Mouse (Mus musculus) myocyte (in vitro differentiated cells): ENCODE measurements around the gene Anapc15.

Experiments
- CEBPB ChIP-seq: IDR thresholded peaks from 2 replicates; pipeline ENCODE4 v1.6.1; 2011; ENCODE audit warnings: mild to moderate bottlenecking, moderate library complexity; ENCODE audit not compliant: poor library complexity, insufficient read depth, severe bottlenecking
- E2F4 ChIP-seq: IDR thresholded peaks from one replicate; pipeline ENCODE4 v1.6.1; 2011; ENCODE audit warnings: mild to moderate bottlenecking, control low read depth, moderate library complexity; ENCODE audit not compliant: insufficient read depth
- MAX ChIP-seq: IDR thresholded peaks from one replicate; pipeline ENCODE4 v1.6.1; 2011; ENCODE audit warnings: low read depth, mild to moderate bottlenecking, control low read depth
- MYOD1 ChIP-seq, 3 experiments: IDR thresholded peaks; one replicate each; pipeline ENCODE4 v1.6.1; 2011; ENCODE audit warnings: control low read depth in 2 of 3, low read depth in 2 of 3, mild to moderate bottlenecking in 2 of 3, moderate library complexity in 1 of 3; ENCODE audit not compliant: insufficient read length in 2 of 3, control insufficient read depth in 1 of 3
- MYOG ChIP-seq, 3 experiments: IDR thresholded peaks; one replicate each; pipeline ENCODE4 v1.6.1; 2011; ENCODE audit warnings: control low read depth in 2 of 3, low read depth in 2 of 3, mild to moderate bottlenecking in 2 of 3; ENCODE audit not compliant: insufficient read length in 2 of 3, control insufficient read depth in 1 of 3, insufficient read depth in 1 of 3
- POLR2A ChIP-seq: IDR thresholded peaks from one replicate; pipeline ENCODE4 v1.6.1; 2011; ENCODE audit warnings: low read depth, mild to moderate bottlenecking, control low read depth, moderate library complexity; ENCODE audit not compliant: insufficient read length
- POLR2AphosphoS2 ChIP-seq: IDR thresholded peaks from one replicate; pipeline ENCODE4 v1.6.1; 2011; ENCODE audit warnings: low read depth, control low read depth; ENCODE audit not compliant: insufficient read length
- REST ChIP-seq: IDR thresholded peaks from one replicate; pipeline ENCODE4 v1.6.1; 2011; ENCODE audit warnings: mild to moderate bottlenecking, control low read depth, moderate library complexity; ENCODE audit not compliant: insufficient read depth, insufficient read length
- SRF ChIP-seq: IDR thresholded peaks from one replicate; pipeline ENCODE4 v1.6.1; 2011; ENCODE audit warnings: low read depth; ENCODE audit not compliant: control insufficient read depth, insufficient read length
- TCF12 ChIP-seq: IDR thresholded peaks from one replicate; pipeline ENCODE4 v1.6.1; 2011; ENCODE audit warnings: mild to moderate bottlenecking, control low read depth; ENCODE audit not compliant: poor library complexity, insufficient read depth, severe bottlenecking
- TCF3 ChIP-seq: IDR thresholded peaks from one replicate; pipeline ENCODE4 v1.6.1; 2011; ENCODE audit warnings: low read depth, control low read depth; ENCODE audit not compliant: insufficient read length
- USF1 ChIP-seq: IDR thresholded peaks from one replicate; pipeline ENCODE4 v1.6.1; 2011; ENCODE audit warnings: low read depth, mild to moderate bottlenecking, control low read depth, moderate library complexity

GRCm38 (mm10) chr7:101900331-101901097, 37.0 kb downstream of the Anapc15 start:
- TF ChIP-seq E2F4, result no peak
- no peak for TF ChIP-seq MAX
- no peak for TF ChIP-seq POLR2A
- no peak for TF ChIP-seq REST
- TF ChIP-seq POLR2AphosphoS2, result no peak
- TF ChIP-seq TCF12, result no peak
- no peak for TF ChIP-seq CEBPB
- no peak for TF ChIP-seq MYOD1 (IDR thresholded peaks at IDR 0.05; ENCODE audit: control insufficient read depth in 1 of 3, insufficient read length in 2 of 3, low read depth in 2 of 3)
- TF ChIP-seq USF1, result no peak
- TF ChIP-seq MYOG (IDR thresholded peaks at IDR 0.05; ENCODE audit: control insufficient read depth in 1 of 3, insufficient read depth in 1 of 3, insufficient read length in 2 of 3, low read depth in 2 of 3), result no peak
- no peak for TF ChIP-seq TCF3
- no peak for TF ChIP-seq SRF
